Mouse (Mus musculus): ENCODE data around the gene Uap1l1. TPM values are rescaled to one million over a fixed set of nuclear protein-coding genes. Genes with fewer than 3 reads are reported as not detected.
A peak's percentile ranks its signal among the peaks of the same experiment; 100 is the strongest.

The Uap1l1 gene
- total RNA-seq, 2 experiments from 2014 or later: 15.8 to 24.9 TPM

DNA sequence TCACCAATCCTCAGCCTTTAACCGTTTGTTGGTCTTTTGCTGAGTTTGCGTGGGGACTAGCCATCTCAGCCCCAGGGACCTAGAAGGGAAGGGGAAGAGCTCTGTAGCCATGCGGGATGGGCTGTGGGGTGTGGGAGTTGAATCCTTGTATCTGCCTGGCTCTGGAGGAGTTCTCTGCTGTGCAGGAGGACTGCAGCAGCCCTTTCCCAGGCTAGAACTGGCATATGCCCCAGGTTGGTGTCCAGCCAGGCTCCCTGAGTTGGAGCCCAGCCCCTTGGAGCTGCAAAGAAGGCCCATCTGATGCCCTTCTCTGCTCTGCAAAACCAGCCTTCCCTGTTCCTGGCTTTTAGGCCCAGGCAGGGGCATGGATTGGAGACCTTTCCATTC lies 31.1 kb upstream of the Uap1l1 start:
- peak overlapping the region; percentile 72; the same call in 1 of the 2 replicates for H3K27ac ChIP-seq
- intact Hi-C loops (cut with DNase I): no loop called here
- H3K4me3 ChIP-seq: peak overlapping the region; percentile 40
- TF ChIP-seq CTCF (IDR thresholded peaks at IDR 0.05): no peak
- no peak for DNase-seq (ENCODE audit: extremely low spot score in 1 of 2, low spot score in 2 of 2)

DNA sequence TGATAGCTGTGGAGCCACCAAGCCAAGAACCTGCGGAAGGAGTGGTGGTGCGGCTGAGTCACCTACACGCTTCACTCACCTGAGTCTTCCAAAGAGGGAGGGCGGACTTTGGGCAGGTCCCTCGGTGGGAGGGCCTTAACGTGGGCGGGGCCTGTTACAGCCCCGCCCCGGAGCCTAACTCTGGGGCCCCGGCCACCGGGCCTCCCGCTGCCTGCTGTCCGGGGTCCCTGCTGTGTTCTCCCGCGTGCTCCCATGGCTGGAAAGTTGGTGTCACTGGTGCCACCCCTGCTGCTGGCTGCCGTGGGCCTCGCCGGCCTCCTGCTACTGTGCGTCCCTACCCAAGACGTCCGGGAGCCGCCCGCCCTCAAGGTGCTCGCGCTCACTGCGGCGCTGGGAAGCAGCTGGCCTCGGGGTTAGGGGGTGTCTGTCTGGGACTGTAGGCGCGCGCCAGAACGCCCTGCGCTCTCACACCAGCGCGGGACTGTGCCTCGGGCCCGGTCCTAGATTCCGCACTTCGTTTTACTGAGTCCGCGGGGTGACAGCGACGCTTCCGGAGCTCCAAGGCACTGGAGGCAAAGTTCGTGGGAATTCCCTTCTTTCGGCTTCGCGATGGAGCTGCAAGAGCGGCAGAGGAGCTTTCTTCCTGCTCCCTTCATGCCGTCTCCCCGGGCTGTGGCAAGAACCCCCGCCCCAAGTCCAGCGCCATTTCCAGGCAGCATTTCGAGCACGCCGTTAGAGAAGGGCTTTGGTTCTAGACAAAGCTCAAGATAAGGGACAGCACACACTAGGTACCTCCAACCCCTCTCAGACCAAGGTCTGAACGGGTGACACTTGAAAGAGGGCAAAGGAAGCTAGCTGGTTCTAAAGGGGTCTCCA lies 30.5 kb upstream of the Uap1l1 start, which contains the start of gene Entpd2:
TSS of gene Entpd2 (plus strand) at position 154 of the 876 bp plus-strand sequence.
- intact Hi-C loops (cut with DNase I): no loop called here
- peak within 1 kb of the TSS; percentile 40 for H3K4me3 ChIP-seq
- peak within 1 kb of the TSS; percentile 72 for H3K27ac ChIP-seq
- no peak for DNase-seq (ENCODE audit: extremely low spot score in 1 of 2, low spot score in 2 of 2)
- TF ChIP-seq CTCF (IDR thresholded peaks at IDR 0.05): peak; percentile 5

DNA sequence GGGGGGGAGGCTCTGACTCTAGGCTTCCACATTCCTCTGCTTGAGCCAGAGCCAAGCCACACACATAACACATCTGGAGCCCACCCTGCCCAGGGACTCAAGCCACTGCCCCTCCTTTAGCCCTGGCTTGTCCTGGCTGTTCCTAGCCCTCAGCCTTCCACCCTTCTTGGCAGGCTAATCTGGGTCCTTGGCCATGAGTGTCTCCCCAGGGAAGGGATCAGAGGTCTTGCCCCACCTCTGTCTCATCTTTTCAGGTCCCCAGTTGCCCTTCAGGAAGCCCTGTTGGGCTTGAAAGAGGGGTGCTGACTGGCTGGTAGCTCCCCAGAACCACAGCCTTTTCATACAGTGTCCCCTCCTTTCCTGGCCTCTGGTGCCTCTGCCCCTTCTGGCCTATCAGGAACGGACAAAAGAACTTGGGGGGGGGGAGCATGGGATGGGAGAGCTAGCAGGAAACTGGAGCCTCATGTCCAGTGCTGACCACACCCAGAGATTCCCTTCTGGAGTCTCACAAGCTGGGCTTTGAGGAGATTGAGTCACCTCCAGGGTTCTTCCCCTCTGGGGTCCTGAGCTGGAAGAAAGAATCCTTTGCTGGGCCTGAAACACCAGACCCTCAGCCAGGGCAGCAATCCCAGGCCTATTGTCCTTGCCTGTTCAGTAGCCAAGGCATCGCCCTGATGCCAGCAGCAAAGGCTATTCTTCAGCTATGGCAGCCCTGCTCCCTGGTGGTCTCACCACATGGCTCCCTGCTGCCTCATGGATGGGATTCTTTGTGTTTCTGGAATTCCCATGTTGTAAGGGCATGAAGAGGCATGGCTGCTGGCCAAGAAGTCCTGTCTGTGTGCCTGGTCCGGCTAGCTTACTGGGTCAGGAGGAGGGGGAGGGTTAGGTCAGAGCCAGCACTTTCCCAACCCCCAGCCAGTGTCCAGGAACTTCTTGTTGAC lies 29.1 kb upstream of the Uap1l1 start:
- TF ChIP-seq CTCF (IDR thresholded peaks at IDR 0.05): no peak
- intact Hi-C loops (cut with DNase I): no loop called here
- H3K27ac ChIP-seq: no peak overlapping the region; the same call in 1 of the 2 replicates
- DNase-seq (ENCODE audit: extremely low spot score in 1 of 2, low spot score in 2 of 2): no peak
- no peak overlapping the region for H3K4me3 ChIP-seq

DNA sequence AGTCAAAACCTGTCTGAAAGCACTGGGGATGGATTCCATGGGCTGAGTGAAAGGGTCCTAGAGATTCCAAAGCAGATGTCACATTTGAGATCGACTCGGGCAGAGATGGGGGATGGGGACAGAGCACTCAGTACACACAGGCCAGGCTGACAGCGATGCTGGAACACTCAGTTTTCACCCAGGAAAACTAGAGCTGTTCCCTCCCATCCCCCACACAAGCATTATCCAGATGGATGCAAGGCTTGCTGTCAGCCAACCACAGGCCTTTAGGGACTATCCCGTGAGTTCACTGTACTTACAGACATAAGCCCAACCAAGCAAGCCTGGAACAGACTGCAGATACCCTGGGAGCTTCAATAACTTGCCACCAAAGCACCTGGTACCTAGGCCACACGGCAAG lies 25.8 kb upstream of the Uap1l1 start:
- no peak overlapping the region for H3K27ac ChIP-seq
- no peak for TF ChIP-seq CTCF (IDR thresholded peaks at IDR 0.05)
- intact Hi-C loops (cut with DNase I): no loop called here
- no peak overlapping the region for H3K4me3 ChIP-seq
- no peak for DNase-seq (ENCODE audit: extremely low spot score in 1 of 2, low spot score in 2 of 2)

DNA sequence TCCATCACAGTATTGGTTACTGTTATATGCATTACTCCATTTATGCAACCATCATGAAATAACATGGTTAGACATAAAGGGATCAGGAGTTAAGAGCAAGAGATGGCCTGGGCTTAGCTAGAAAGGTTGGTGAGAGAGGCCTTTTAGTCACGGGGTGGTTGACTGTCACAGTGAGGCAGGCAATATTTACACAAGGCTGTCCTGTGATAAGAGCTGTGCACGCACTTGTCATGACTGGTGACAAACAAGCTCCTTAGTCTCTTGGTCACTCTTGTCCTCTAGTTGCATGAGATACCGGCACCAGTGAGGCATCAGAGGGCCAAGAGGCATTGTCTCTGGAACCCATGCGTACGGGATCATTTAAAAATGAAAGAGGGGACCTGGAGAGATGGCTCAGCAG lies 19.0 kb upstream of the Uap1l1 start:
- no peak for DNase-seq (ENCODE audit: extremely low spot score in 1 of 2, low spot score in 2 of 2)
- intact Hi-C loops (cut with DNase I): no loop called here
- no peak for TF ChIP-seq CTCF (IDR thresholded peaks at IDR 0.05)
- no peak overlapping the region for H3K27ac ChIP-seq
- H3K4me3 ChIP-seq: no peak overlapping the region

DNA sequence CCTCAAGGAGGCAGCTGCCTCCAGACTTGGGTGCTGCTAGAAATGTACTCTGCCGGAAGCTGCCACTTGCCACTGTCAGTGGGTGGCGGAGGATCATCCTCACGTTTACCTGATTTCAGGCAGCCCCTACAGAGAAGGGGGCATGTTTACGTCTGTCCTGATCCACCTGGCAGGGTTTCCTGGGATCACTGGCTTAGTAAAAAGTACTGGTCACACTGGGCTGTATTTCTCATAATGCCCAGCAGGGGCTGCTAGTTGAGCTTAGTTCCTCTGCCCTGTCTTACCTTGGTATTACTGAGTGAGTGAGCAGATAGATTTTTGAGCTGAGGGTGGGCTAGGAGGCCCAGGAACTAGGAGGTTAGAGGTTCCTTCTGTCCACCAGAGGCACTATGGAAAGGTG lies 11.1 kb upstream of the Uap1l1 start:
- intact Hi-C loops (cut with DNase I): loop anchor here (5.0 kb wide), 1 partner anchor 106 kb away; no protein-coding TSS in a partner anchor
- TF ChIP-seq CTCF (IDR thresholded peaks at IDR 0.05): peak; percentile 82
- Histone ChIP-seq H3K4me3 (no peak overlapping the region), H3K27ac (no peak overlapping the region)
- DNase-seq (ENCODE audit: extremely low spot score in 1 of 2, low spot score in 2 of 2): peak in 1 of 2 experiments; percentile 44

DNA sequence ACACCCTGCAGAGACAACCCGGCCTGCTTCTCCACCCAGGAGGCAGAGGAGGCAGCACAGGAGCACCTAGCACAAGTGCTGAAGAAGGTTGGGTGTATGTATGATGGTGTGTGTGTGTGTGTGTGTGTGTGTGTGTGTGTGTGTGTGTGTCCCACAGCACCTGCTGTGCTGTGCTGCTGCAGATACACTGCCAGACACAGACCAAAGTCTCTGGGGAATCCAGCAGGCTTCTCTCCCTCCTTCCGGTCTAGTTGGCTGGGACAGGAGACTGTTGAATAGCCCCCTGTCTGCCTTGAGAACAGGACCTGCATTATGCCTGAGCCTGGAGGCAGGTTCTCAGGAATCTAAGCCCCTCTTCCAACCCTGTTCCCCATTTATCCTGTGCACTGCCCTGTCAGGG lies 7.9 kb upstream of the Uap1l1 start:
- no peak for DNase-seq (ENCODE audit: extremely low spot score in 1 of 2, low spot score in 2 of 2)
- intact Hi-C loops (cut with DNase I): loop anchor here (2.0 kb wide), 1 partner anchor 29 kb away; no protein-coding TSS in a partner anchor
- no peak overlapping the region for H3K4me3 ChIP-seq
- no peak for TF ChIP-seq CTCF (IDR thresholded peaks at IDR 0.05)
- no peak overlapping the region for H3K27ac ChIP-seq

DNA sequence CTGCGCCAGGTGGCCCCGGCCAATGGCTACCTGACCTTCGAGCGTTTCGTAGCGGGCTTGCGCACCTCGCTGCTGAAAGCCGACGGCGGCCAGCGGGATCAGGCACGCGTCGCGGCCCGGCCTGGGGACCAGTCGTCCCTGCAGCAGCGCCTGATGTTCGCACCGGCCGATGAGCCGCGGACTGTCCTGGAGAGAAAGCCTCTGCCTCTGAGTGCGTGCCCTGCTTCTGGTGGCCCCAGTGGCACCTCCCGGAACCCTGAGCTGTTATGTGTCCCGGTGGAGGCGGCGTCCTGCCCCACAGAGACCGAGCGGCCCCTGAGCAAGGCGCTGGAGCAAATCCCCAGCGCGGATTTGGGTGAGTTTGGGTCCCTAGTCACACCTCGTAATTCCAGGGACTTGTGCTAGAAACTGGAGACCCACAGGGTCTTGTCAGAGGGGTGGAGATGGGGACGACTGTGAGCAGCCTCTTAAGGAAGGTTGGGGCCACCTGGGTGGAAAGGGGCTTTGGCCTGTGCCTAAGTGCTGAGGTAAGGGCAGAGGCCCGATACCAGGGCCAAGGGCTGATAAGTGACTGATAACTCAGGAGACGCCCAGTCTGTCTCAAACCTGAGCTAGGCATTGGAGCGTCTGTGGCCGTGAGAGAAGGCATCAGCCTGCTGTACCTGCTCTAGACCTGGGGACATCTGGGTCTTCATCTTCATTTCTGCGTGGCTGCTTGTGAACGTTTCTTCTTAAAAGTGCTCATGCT lies 7.3 kb upstream of the Uap1l1 start:
- intact Hi-C loops (cut with DNase I): loop anchor here (2.0 kb wide), 1 partner anchor 30 kb away; no protein-coding TSS in a partner anchor
- peak overlapping the region; percentile 52 for H3K4me3 ChIP-seq
- DNase-seq (ENCODE audit: extremely low spot score in 1 of 2, low spot score in 2 of 2): no peak
- no peak overlapping the region for H3K27ac ChIP-seq
- no peak for TF ChIP-seq CTCF (IDR thresholded peaks at IDR 0.05)

DNA sequence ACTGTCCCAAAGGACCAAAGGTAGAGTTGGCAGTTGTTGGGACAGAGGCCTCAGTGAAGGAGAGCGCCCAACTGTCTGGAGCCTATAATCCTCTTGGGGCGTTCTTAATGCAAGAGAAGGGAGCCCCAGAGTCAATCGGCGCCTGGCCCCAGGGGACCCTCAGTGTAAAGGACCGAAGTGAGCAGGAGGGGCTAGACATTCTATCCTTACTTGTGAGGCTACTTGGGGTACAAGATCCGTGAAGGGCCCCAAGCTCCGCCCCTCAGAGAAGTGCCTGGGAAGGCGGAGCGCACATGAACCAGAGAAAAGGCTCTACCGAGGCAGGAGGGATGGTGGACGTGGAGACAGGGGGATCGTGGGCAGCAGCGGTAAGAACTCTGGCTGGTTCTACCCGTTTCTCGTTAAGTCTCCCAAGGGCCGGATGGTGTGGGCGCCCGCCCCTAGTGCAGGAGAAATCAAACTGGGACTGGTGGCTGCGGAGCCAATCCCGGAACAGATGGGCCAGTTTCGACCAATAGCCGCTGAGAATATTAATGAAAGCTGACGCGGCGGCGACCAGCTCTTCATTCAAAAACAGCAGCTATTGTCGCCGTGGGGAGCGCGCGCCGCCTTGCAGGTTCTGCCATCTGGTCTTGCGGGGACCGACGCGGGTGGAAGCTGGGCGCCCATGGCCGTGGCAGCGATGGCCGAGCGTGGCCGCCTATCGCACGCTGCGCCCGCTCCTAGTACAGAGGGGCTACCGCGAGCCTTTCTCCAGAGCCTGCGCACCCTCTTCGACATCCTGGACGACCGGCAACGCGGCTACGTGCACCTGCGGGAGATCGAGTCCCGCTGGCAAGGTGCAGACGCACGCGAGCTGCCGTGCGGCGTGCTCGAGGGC lies 6.5 kb upstream of the Uap1l1 start, which contains the start of gene Sapcd2:
TSS of gene Sapcd2 (plus strand) at position 558 of the 880 bp plus-strand sequence.
- DNase-seq (ENCODE audit: extremely low spot score in 1 of 2, low spot score in 2 of 2): peak; percentile 85 to 88
- peak within 1 kb of the TSS; percentile 52 for H3K4me3 ChIP-seq
- H3K27ac ChIP-seq: peak within 1 kb of the TSS; percentile 32; the same call in 1 of the 2 replicates
- intact Hi-C loops (cut with DNase I): loop anchor here (2.0 kb wide), 1 partner anchor 31 kb away; no protein-coding TSS in a partner anchor
- no peak; the same call in 1 of the 2 replicates for TF ChIP-seq CTCF (IDR thresholded peaks at IDR 0.05)

DNA sequence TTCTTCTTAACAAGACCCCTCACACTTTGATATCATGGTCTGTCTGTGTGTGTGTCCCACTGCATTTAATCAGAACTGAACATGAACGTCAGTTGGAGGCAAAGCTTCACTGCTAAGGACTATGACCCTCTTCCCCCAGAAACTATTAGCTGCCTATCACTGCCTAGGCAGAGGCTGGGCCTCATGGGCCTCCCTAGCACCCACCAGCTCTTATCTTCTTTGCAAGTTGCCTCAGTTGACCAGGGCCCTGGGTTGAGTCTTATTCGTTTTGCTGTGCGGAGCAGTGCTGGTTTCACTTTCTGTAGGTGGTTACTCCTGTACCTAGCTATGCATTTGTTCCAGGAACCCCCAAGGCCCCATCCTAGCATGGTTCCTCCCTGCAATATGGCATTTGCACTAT lies 4.5 kb upstream of the Uap1l1 start:
- intact Hi-C loops (cut with DNase I): no loop called here
- no peak for DNase-seq (ENCODE audit: extremely low spot score in 1 of 2, low spot score in 2 of 2)
- no peak for TF ChIP-seq CTCF (IDR thresholded peaks at IDR 0.05)
- H3K27ac ChIP-seq: no peak overlapping the region
- no peak overlapping the region for H3K4me3 ChIP-seq

Measured in left cerebral cortex, adult 2 months (tissue).